Mouse (Mus musculus) telencephalon, adult 2 months (tissue): ENCODE results near the gene Ublcp1.
"Not testable (repeated sequence)": the region's sequence is repeated elsewhere in the genome, so short reads cannot be mapped to it uniquely, and the experiment has no call there.

Experiments
- DNase-seq: peaks from one replicate; pipeline ENCODE4 v3.0.0-alpha.2; 2011; ENCODE audit warnings: low read depth, low spot score

Gene Ublcp1

DNA sequence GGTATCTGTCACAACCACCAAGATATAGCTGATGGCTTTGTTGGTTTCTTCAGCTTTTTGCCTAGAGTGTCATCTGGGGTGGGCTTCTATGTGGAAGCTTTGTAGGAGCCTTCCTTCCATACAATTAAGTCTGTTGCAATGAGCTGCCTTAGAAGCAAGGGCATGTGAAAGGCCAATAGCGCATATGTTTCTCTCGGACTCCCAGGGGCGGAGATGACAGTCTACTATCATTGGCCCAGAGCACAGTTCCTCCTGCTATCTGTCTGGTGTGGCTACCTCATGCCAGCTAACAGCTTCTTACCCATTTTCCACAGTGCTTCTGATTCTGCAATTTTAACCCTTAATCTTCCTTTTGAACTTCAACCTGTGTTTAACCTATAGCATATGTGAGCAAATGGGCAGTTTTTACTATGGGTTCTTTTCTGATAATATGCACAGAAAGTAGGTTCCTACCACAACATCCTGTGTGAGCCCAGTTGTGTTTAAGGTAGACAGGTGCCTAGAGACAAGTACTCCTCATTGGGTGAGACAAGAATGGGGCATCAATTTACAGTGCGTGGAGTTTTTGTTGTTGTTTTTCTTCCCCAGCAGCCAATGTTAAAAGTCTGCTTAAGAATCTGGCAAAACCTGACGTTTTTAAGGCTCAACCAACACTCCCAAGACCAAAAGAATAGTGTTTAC lies 24.5 kb upstream of the Ublcp1 start:
- no peak for DNase-seq

DNA sequence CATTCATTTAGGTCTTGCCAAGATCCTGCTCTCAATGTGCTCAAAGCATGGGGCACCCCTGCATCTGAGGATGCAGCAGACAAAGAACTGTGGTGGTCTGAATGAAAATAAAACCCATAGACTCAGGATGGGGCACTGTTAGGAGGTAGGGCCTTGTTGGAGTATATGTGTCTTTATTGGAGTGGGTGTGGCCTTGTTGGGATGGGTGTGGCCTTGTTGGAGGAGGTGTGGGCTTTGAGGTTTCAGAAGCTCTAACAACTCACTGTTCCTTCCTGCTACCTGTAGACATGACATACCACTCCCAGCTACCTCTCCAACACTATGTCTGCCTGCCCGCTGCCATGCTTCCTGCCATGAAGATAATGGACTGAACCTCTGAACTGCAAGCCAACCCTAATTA lies 18.8 kb upstream of the Ublcp1 start:
- DNase-seq = no peak

DNA sequence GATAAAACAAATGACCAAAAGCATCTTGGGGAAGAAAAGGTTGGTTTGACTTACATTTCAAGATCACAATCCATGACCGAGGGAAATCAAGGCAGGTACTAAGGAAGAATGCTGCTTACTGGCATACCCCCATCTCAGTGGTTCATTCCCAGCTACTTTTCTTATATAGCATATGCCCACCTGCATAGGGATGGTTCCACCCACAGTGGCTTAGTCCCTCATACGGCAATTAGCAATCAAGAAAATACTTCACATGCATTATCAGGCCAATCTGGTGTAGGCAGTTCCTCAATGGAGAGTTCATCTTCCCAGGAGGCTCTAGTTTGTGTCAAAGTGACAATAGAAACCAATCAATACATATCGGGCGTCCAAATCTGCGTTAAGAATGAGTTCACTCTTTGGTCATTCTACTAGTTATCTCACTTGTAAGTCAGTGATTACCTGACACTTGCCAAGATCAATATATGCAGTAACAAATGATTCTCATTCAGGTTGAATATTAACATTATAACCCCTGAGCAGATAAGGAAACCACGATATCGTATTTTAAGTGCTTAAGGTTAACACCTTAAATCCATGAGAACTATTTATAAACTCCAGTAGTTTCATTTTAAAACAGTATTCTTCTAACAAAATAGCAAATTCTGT lies 14.9 kb upstream of the Ublcp1 start:
- DNase-seq = no peak

GRCm38 (mm10) chr11:44480246-44480645 lies 9.9 kb upstream of the Ublcp1 start:
- no peak for DNase-seq

DNA sequence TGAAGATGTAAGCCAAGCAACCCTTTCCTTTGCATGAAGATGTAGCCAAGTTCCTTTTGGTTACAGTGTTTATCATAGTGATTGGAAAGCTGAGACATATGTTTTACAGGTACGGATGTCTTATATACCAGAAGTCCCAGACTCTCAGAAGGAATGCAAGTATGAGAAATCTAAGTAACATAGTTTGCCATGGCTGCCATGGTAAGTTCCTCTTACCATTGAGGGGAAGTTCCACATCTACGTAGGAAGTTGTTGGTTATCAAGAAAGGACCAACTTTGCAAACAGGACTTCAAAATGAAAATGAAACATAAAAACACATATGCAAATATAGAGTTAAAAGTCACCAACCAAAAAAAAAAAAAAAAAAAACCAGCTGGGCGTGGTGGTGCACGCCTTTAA lies 8.1 kb upstream of the Ublcp1 start:
- no peak for DNase-seq

- no peak for DNase-seq
These were observed 6.1 kb upstream of the Ublcp1 start for GRCm38 (mm10) chr11:44476445-44476844.

GRCm38 (mm10) chr11:44475467-44475866 lies 5.2 kb upstream of the Ublcp1 start:
- no peak for DNase-seq

GRCm38 (mm10) chr11:44471337-44471995 lies 1.2 kb upstream of the Ublcp1 start:
- no peak for DNase-seq

- DNase-seq = no peak
These were observed 459 bp downstream of the Ublcp1 start for GRCm38 (mm10) chr11:44469646-44470431.

GRCm38 (mm10) chr11:44468306-44468790 lies 1.9 kb downstream of the Ublcp1 start:
- no peak for DNase-seq

GRCm38 (mm10) chr11:44466949-44467442 lies 3.3 kb downstream of the Ublcp1 start:
- DNase-seq = no peak

DNA sequence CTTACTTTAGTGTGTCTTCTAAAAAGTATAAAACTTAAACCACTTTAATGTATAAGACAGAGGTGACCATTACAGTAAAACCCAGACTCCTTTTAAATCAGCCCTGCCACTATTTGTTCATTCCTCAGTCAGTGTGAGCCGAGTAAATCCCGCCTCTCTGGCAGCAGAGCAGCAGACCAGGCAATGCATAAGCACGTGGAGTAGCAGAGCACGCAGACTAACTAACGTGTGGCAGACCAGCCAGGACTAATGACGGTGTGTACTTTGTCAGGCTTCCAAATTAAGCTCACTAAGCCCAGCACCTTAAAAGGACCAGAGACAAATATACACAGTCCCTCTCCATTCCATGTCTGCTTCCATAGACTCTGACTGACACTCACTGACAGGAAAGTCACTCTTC lies 8.8 kb downstream of the Ublcp1 start:
- DNase-seq = no peak

DNA sequence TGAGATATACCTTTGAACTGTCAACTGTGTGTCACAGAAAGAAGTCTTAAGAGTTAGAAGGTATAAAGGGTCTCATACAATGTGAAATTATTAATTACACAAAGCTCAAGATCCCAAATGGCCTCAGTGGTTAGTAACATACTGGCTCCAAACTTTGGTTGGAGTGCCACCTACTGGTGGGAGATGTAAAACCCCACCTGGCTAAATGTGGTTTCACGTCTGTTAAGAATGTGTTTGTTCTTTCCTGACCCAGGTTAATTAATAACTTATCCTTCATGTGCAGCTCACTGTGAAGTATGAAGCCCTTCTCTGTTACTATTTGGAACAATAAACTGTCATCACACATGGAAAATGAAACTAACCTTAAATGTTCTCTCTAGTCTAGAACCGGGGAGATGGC lies 16.9 kb downstream of the Ublcp1 start:
- no peak for DNase-seq

- not testable (repeated sequence) for DNase-seq
These were observed 18.3 kb downstream of the Ublcp1 start for GRCm38 (mm10) chr11:44452016-44452415.

DNA sequence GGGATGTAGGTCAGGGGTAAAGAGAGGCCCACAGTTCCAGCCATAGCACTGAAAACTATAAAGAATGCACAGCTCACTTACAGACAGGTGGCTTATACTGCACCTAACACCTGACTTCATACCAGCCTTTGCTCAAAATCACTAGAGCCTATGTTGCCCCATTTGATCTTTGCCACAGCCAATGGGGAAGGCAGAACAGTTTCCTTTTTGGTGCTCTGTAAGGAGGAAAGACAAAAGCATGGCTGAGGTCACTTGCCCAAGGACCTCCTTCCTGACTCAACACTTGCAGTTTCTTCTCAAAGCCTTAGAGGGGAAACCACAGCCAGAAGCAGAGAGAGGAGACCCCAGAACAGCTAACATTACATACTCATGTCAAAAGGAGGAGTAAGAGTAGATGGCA lies 19.3 kb downstream of the Ublcp1 start:
- DNase-seq = no peak

DNA sequence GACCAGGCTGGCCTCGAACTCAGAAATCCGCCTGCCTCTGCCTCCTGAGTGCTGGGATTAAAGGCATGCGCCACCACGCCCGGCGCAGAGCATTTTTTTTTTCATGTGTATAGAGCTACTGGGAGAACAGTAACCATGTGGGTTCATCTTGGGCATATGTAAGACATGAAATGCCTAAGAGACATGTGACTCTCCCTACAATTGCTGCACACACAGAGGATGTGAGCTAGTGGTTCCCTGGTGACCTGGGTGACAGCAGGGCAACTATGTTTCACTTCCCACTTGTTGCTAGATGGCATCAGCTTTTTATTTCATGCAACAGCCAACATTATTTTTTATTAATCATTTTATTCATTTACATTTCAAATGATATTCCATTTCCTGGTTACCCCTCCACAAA lies 32.5 kb downstream of the Ublcp1 start:
- DNase-seq = no peak

- no peak for DNase-seq
These were observed 40.3 kb downstream of the Ublcp1 start for GRCm38 (mm10) chr11:44430036-44430435.

- no peak for DNase-seq
These were observed 42.3 kb downstream of the Ublcp1 start for GRCm38 (mm10) chr11:44427951-44428350.

GRCm38 (mm10) chr11:44425626-44426025 lies 44.7 kb downstream of the Ublcp1 start:
- no peak for DNase-seq

- no peak for DNase-seq
These were observed 45.3 kb downstream of the Ublcp1 start for GRCm38 (mm10) chr11:44425006-44425405.

DNA sequence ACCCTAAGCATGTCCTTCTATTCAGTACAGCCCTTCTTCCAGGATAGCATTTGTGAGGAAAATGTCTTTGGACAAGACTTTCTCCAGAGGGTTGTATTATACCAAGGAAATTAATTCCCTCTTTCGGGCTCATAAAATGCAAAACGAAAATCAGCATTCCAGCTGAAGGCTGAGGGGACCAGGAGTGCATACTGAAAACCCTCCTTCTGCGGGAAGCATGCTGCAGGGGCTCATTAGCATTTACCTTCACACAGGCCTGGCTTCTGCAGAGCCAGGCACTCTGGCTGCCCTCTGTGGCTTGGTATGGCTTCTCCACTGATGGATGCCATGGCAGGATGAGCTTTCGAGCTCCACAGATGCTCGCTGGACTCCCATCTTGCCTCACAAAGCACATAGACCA lies 46.3 kb downstream of the Ublcp1 start:
- DNase-seq = no peak

DNA sequence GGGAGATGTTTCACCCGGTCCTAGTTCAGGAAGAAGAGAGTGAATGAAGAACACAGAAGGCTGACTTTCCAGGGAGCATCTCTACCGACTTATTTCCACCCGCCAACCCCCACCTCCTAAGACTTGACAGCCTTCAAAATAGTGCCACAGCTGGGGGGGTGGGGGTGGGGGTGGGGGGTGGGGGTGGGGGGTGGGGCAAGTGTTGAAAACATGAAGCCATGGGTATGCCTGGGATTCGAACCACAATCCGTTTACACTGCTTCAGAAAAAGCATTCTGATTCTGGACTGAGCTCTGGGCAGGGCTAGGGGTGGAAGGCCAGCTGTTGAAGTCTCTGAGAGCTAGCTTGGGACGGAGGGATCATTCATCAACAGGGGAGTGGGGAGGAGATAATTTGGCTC lies 47.0 kb downstream of the Ublcp1 start:
- DNase-seq = no peak
